Mouse (Mus musculus): Measurements from ENCODE around the gene Ninl. TPM values are rescaled to one million over a fixed set of nuclear protein-coding genes. Genes with fewer than 3 reads are reported as not detected.

Ninl gene
- polyA plus RNA-seq (2012; fragmentation: generic; extraction: Trizol), result 4.5 TPM
- long read RNA-seq, experiment 1, full-length matches to known transcripts, result 1 of 6 reads
- long read RNA-seq, experiment 1, partial matches to known transcripts, result 3 of 6 reads
- long read RNA-seq, experiment 1, other reads (novel, unspliced or antisense), result 2 of 6 reads
- long read RNA-seq, experiment 2, full-length matches to known transcripts, result 37 of 94 reads
- long read RNA-seq, experiment 2, partial matches to known transcripts, result 16 of 94 reads
- long read RNA-seq, experiment 2, other reads (novel, unspliced or antisense), result 41 of 94 reads

- no peaks in the 10 kb centered on the region for H3K27me3 ChIP-seq (ENCODE audit: control insufficient read depth, insufficient read depth, insufficient read length)
- no peaks in the 10 kb centered on the region for H3K36me3 ChIP-seq (ENCODE audit: control insufficient read depth, insufficient read depth)
- peak within 1 kb of the TSS; percentile 77 for H3K4me3 ChIP-seq (ENCODE audit: insufficient read depth, poor library complexity, severe bottlenecking)
- TF ChIP-seq CEBPB (IDR thresholded peaks at IDR 0.05; ENCODE audit: low read depth) (no peak), MYOG (IDR thresholded peaks at IDR 0.05; ENCODE audit: control insufficient read depth, extremely low read depth, insufficient read length) (no peak), USF1 (IDR thresholded peaks at IDR 0.05; ENCODE audit: low read depth) (peak; percentile 93), MAX (IDR thresholded peaks at IDR 0.05) (peak; percentile 89), MYOD1 (IDR thresholded peaks at IDR 0.05; ENCODE audit: control insufficient read depth, insufficient read length, low read depth) (no peak), CTCF (IDR thresholded peaks at IDR 0.05; ENCODE audit: control insufficient read depth, insufficient read depth, insufficient read length) (no peak), FOSL1 (IDR thresholded peaks at IDR 0.05; ENCODE audit: insufficient read depth, low read length, poor library complexity, severe bottlenecking) (no peak)
- H3K79me2 ChIP-seq (ENCODE audit: control insufficient read depth, insufficient read depth), result peaks cover 48% of the 10 kb centered on the region
- H3ac ChIP-seq (ENCODE audit: control insufficient read depth, insufficient read length, low read depth), result peak within 1 kb of the TSS; percentile 79
- H3K79me3 ChIP-seq (ENCODE audit: low read depth), result peaks cover 31% of the 10 kb centered on the region
Observed at GRCm38 (mm10) chr2:151039232-151039695, at the start of gene Ninl, which contains the start of gene Nanp. Ninl (minus strand) TSS chr2:151039382. Nanp (minus strand) TSS chr2:151039398.

- Histone ChIP-seq H3K36me3 (ENCODE audit: control insufficient read depth, insufficient read depth) (no peaks in the 10 kb centered on the region), H3K27me3 (ENCODE audit: control insufficient read depth, insufficient read depth, insufficient read length) (no peaks in the 10 kb centered on the region), H3K79me3 (ENCODE audit: low read depth) (no peaks in the 10 kb centered on the region), H3K79me2 (ENCODE audit: control insufficient read depth, insufficient read depth) (no peaks in the 10 kb centered on the region), H3ac (ENCODE audit: control insufficient read depth, insufficient read length, low read depth) (no peak overlapping the region), H3K4me3 (ENCODE audit: insufficient read depth, poor library complexity, severe bottlenecking) (no peak overlapping the region)
- no peak for TF ChIP-seq FOSL1 (IDR thresholded peaks at IDR 0.05; ENCODE audit: insufficient read depth, low read length, poor library complexity, severe bottlenecking)
Observed at GRCm38 (mm10) chr2:151056637-151057036, 17.5 kb upstream of the Ninl start.

- no peaks in the 10 kb centered on the region for H3K27me3 ChIP-seq (ENCODE audit: control insufficient read depth, insufficient read depth, insufficient read length)
- H3K79me3 ChIP-seq (ENCODE audit: low read depth), result peaks cover 25% of the 10 kb centered on the region
- no peaks in the 10 kb centered on the region for H3K36me3 ChIP-seq (ENCODE audit: control insufficient read depth, insufficient read depth)
- no peak overlapping the region for H3K4me3 ChIP-seq (ENCODE audit: insufficient read depth, poor library complexity, severe bottlenecking)
- no peak overlapping the region for H3ac ChIP-seq (ENCODE audit: control insufficient read depth, insufficient read length, low read depth)
- H3K79me2 ChIP-seq (ENCODE audit: control insufficient read depth, insufficient read depth), result peaks cover 36% of the 10 kb centered on the region
- TF ChIP-seq CTCF (IDR thresholded peaks at IDR 0.05; ENCODE audit: control insufficient read depth, insufficient read depth, insufficient read length) (no peak), MYOG (IDR thresholded peaks at IDR 0.05; ENCODE audit: control insufficient read depth, extremely low read depth, insufficient read length) (no peak), FOSL1 (IDR thresholded peaks at IDR 0.05; ENCODE audit: insufficient read depth, low read length, poor library complexity, severe bottlenecking) (no peak), CEBPB (IDR thresholded peaks at IDR 0.05; ENCODE audit: low read depth) (no peak), MAX (IDR thresholded peaks at IDR 0.05) (no peak), MYOD1 (IDR thresholded peaks at IDR 0.05; ENCODE audit: control insufficient read depth, insufficient read length, low read depth) (no peak)
Observed at GRCm38 (mm10) chr2:151040411-151040810, 1.2 kb upstream of the Ninl start.

GRCm38 (mm10) chr2:151039726-151040125 lies 544 bp upstream of the Ninl start:
- Histone ChIP-seq H3K79me3 (ENCODE audit: low read depth) (peaks cover 28% of the 10 kb centered on the region), H3K4me3 (ENCODE audit: insufficient read depth, poor library complexity, severe bottlenecking) (peak overlapping the region; percentile 77), H3K36me3 (ENCODE audit: control insufficient read depth, insufficient read depth) (no peaks in the 10 kb centered on the region), H3K27me3 (ENCODE audit: control insufficient read depth, insufficient read depth, insufficient read length) (no peaks in the 10 kb centered on the region), H3K79me2 (ENCODE audit: control insufficient read depth, insufficient read depth) (peaks cover 43% of the 10 kb centered on the region), H3ac (ENCODE audit: control insufficient read depth, insufficient read length, low read depth) (peak overlapping the region; percentile 68)
- TF ChIP-seq FOSL1 (IDR thresholded peaks at IDR 0.05; ENCODE audit: insufficient read depth, low read length, poor library complexity, severe bottlenecking) (no peak), MYOD1 (IDR thresholded peaks at IDR 0.05; ENCODE audit: control insufficient read depth, insufficient read length, low read depth) (no peak), CTCF (IDR thresholded peaks at IDR 0.05; ENCODE audit: control insufficient read depth, insufficient read depth, insufficient read length) (no peak), MAX (IDR thresholded peaks at IDR 0.05) (no peak), USF1 (IDR thresholded peaks at IDR 0.05; ENCODE audit: low read depth) (no peak), CEBPB (IDR thresholded peaks at IDR 0.05; ENCODE audit: low read depth) (no peak), MYOG (IDR thresholded peaks at IDR 0.05; ENCODE audit: control insufficient read depth, extremely low read depth, insufficient read length) (no peak)

GRCm38 (mm10) chr2:151038811-151039222 lies 365 bp downstream of the Ninl start:
- H3K36me3 ChIP-seq (ENCODE audit: control insufficient read depth, insufficient read depth), result no peaks in the 10 kb centered on the region
- peak overlapping the region; percentile 77 for H3K4me3 ChIP-seq (ENCODE audit: insufficient read depth, poor library complexity, severe bottlenecking)
- TF ChIP-seq MYOD1 (IDR thresholded peaks at IDR 0.05; ENCODE audit: control insufficient read depth, insufficient read length, low read depth) (no peak), USF1 (IDR thresholded peaks at IDR 0.05; ENCODE audit: low read depth) (no peak), MYOG (IDR thresholded peaks at IDR 0.05; ENCODE audit: control insufficient read depth, extremely low read depth, insufficient read length) (no peak), CEBPB (IDR thresholded peaks at IDR 0.05; ENCODE audit: low read depth) (no peak), MAX (IDR thresholded peaks at IDR 0.05) (no peak)
- H3K27me3 ChIP-seq (ENCODE audit: control insufficient read depth, insufficient read depth, insufficient read length), result no peaks in the 10 kb centered on the region
- peaks cover 34% of the 10 kb centered on the region for H3K79me3 ChIP-seq (ENCODE audit: low read depth)
- peaks cover 52% of the 10 kb centered on the region for H3K79me2 ChIP-seq (ENCODE audit: control insufficient read depth, insufficient read depth)
- H3ac ChIP-seq (ENCODE audit: control insufficient read depth, insufficient read length, low read depth), result peak overlapping the region; percentile 79
